Mouse (Mus musculus): ENCODE data around the gene Adamts14. TPM values are rescaled to one million over a fixed set of nuclear protein-coding genes. Genes with fewer than 3 reads are reported as not detected.

Adamts14 gene
- total RNA-seq, 2 experiments from 2014 or later: 3.5 to 4.3 TPM

- intact Hi-C loops (cut with DNase I): loop anchor here (2.0 to 5.0 kb wide), 2 partner anchors 39 to 59 kb away; no protein-coding TSS in a partner anchor
- DNase-seq: peak; percentile 70 to 73
Observed at GRCm38 (mm10) chr10:61277918-61278674, 4.9 kb upstream of the Adamts14 start.

- intact Hi-C loops (cut with DNase I): loop anchor here (2.0 to 5.0 kb wide), 2 partner anchors 40 to 60 kb away; no protein-coding TSS in a partner anchor
Observed at GRCm38 (mm10) chr10:61277051-61277450, 3.8 kb upstream of the Adamts14 start.

GRCm38 (mm10) chr10:61275669-61276110, 2.5 kb upstream of the Adamts14 start:
- peak in 1 of 2 experiments; percentile 51 for DNase-seq
- intact Hi-C loops (cut with DNase I): loop anchor here (2.0 to 5.0 kb wide), 2 partner anchors 42 to 61 kb away; no protein-coding TSS in a partner anchor

More at GRCm38 (mm10) chr10:61277051-61277450, 3.8 kb upstream of the Adamts14 start:
- no peak for DNase-seq

GRCm38 (mm10) chr10:61274532-61274931, 1.3 kb upstream of the Adamts14 start:
- intact Hi-C loops (cut with DNase I): loop anchor here (5.0 kb wide), 1 partner anchor 57 kb away; no protein-coding TSS in a partner anchor
- no peak for DNase-seq

- DNase-seq: peak; percentile 55 to 59
- intact Hi-C loops (cut with DNase I): loop anchor here (5.0 kb wide), 1 partner anchor 57 kb away; no protein-coding TSS in a partner anchor
Observed at GRCm38 (mm10) chr10:61273844-61274215, 592 bp upstream of the Adamts14 start.

GRCm38 (mm10) chr10:61272631-61273030, 607 bp downstream of the Adamts14 start:
- DNase-seq: no peak
- intact Hi-C loops (cut with DNase I): loop anchor here (5.0 kb wide), 1 partner anchor 55 kb away; no protein-coding TSS in a partner anchor

GRCm38 (mm10) chr10:61272089-61272626, 1.1 kb downstream of the Adamts14 start:
- intact Hi-C loops (cut with DNase I): loop anchor here (5.0 kb wide), 1 partner anchor 55 kb away; no protein-coding TSS in a partner anchor

GRCm38 (mm10) chr10:61267378-61267777, 5.9 kb downstream of the Adamts14 start:
- intact Hi-C loops (cut with DNase I): no loop called here
- no peak for DNase-seq

More at GRCm38 (mm10) chr10:61272089-61272626, 1.1 kb downstream of the Adamts14 start:
- DNase-seq: peak; percentile 54 to 57

GRCm38 (mm10) chr10:61263606-61264005, 9.6 kb downstream of the Adamts14 start:
- no peak for DNase-seq
- intact Hi-C loops (cut with DNase I): no loop called here

- intact Hi-C loops (cut with DNase I): no loop called here
- no peak for DNase-seq
Observed at GRCm38 (mm10) chr10:61261229-61262156, 11.7 kb downstream of the Adamts14 start.

- no peak for DNase-seq
- intact Hi-C loops (cut with DNase I): no loop called here
Observed at GRCm38 (mm10) chr10:61258131-61258530, 15.1 kb downstream of the Adamts14 start.

GRCm38 (mm10) chr10:61256665-61257064, 16.6 kb downstream of the Adamts14 start:
- DNase-seq: no peak
- intact Hi-C loops (cut with DNase I): no loop called here

- DNase-seq: no peak
- intact Hi-C loops (cut with DNase I): no loop called here
Observed at GRCm38 (mm10) chr10:61255190-61255589, 18.0 kb downstream of the Adamts14 start.

GRCm38 (mm10) chr10:61254761-61255160, 18.5 kb downstream of the Adamts14 start:
- intact Hi-C loops (cut with DNase I): no loop called here
- DNase-seq: peak; percentile 47 to 75

- intact Hi-C loops (cut with DNase I): no loop called here
- DNase-seq: no peak
Observed at GRCm38 (mm10) chr10:61249951-61250350, 23.3 kb downstream of the Adamts14 start.

GRCm38 (mm10) chr10:61248596-61249114, 24.6 kb downstream of the Adamts14 start:
- no peak for DNase-seq
- intact Hi-C loops (cut with DNase I): no loop called here

GRCm38 (mm10) chr10:61246288-61246687, 26.9 kb downstream of the Adamts14 start:
- no peak for DNase-seq
- intact Hi-C loops (cut with DNase I): no loop called here

GRCm38 (mm10) chr10:61241961-61242421, 31.2 kb downstream of the Adamts14 start:
- no peak for DNase-seq
- intact Hi-C loops (cut with DNase I): no loop called here

- DNase-seq: no peak
- intact Hi-C loops (cut with DNase I): no loop called here
Observed at GRCm38 (mm10) chr10:61240108-61240920, 32.9 kb downstream of the Adamts14 start.
